Mouse (Mus musculus) Patski (cell line): ENCODE data around the gene Wwp2. TPM values are rescaled to one million over a fixed set of nuclear protein-coding genes. Genes with fewer than 3 reads are reported as not detected.
"Not testable (repeated sequence)": the region's sequence is repeated elsewhere in the genome, so short reads cannot be mapped to it uniquely, and the experiment has no call there.

Experiments used
- ATAC-seq: fragments of 100-300 bp; one replicate; pipeline ENCODE4 v1.8.0; 2021
- CTCF ChIA-PET: fragments of 350-600 bp; sonication (Branson Sonifier 250); formaldehyde crosslinking; loops from one replicate; lab custom pipeline; 2022; ENCODE audit warnings: inconsistent platforms; lab: Charles Lee
- POLR2A ChIA-PET: fragments of 350-600 bp; sonication (Branson Sonifier 250); formaldehyde crosslinking; loops from one replicate; lab custom pipeline; 2022; ENCODE audit warnings: antibody characterized with exemption, inconsistent platforms; lab: Charles Lee
- DNase-seq: peaks from one replicate; pipeline ENCODE4 v3.0.0-alpha.2; 2011; ENCODE audit warnings: low read depth, low spot score
- H3K27me3 ChIP-seq: fragments of 371-371 bp; one replicate; pipeline ENCODE4 v1.5.1; 2021
- CTCF ChIP-seq: fragments of 100-300 bp; IDR thresholded peaks from one replicate; pipeline ENCODE4 v1.5.1; 2021
- in situ Hi-C: fragments of 300-500 bp; cut with MboI; formaldehyde crosslinking; loops from 3 replicates; pipeline ENCODE4 v1.11.1; 2018; ENCODE audit warnings: low pct_unique_long_range_greater_than_20kb, mixed read lengths
- polyA plus RNA-seq: library from polyadenylated mRNA; unstranded; gene quantifications from one replicate; pipeline ENCODE4 v1.2.3, GENCODE M21; 2021

Wwp2 gene
- polyA plus RNA-seq, 1 experiment from 2014 or later, result 26.9 TPM

GRCm38 (mm10) chr8:107470302-107470701 is 34.1 kb downstream of the Wwp2 start:
- TF ChIP-seq CTCF, result no peak
- CTCF ChIA-PET, result interaction anchor here (1.3 to 1.6 kb wide), 2 partner anchors 16 to 102 kb away, joined by 3 to 4 read pairs; no protein-coding TSS in a partner anchor
- POLR2A ChIA-PET, result no interaction called here
- no peak for DNase-seq
- no peaks in the 10 kb centered on the region for H3K27me3 ChIP-seq
- in situ Hi-C loops, result no loop called here
- no peak for ATAC-seq

GRCm38 (mm10) chr8:107472403-107473100 is 36.4 kb downstream of the Wwp2 start:
- TF ChIP-seq CTCF, result no peak
- DNase-seq, result no peak
- ChIA-PET POLR2A (no interaction called here), CTCF (interaction anchor here (1.5 kb wide), 1 partner anchor 10 kb away, joined by 3 read pairs; no protein-coding TSS in a partner anchor)
- no peak for ATAC-seq
- no peaks in the 10 kb centered on the region for H3K27me3 ChIP-seq
- in situ Hi-C loops, result no loop called here

- in situ Hi-C loops, result no loop called here
- CTCF ChIA-PET, result interaction anchor here (1.5 kb wide), 1 partner anchor 11 kb away, joined by 3 read pairs; no protein-coding TSS in a partner anchor
- no peak for ATAC-seq
- no peak for DNase-seq
- H3K27me3 ChIP-seq, result no peaks in the 10 kb centered on the region
- POLR2A ChIA-PET, result no interaction called here
- no peak for TF ChIP-seq CTCF
Observed at GRCm38 (mm10) chr8:107473369-107473768, 37.2 kb downstream of the Wwp2 start.

- ChIA-PET POLR2A (interaction anchor here (0.7 kb wide), 1 partner anchor 1476 kb away, joined by 4 read pairs; no protein-coding TSS in a partner anchor), CTCF (interaction anchor here (1.2 kb wide), 1 partner anchor 97 kb away, joined by 4 read pairs; no protein-coding TSS in a partner anchor)
- in situ Hi-C loops, result no loop called here
- DNase-seq, result no peak
- TF ChIP-seq CTCF, result no peak
- no peaks in the 10 kb centered on the region for H3K27me3 ChIP-seq
- ATAC-seq, result no peak
Observed at GRCm38 (mm10) chr8:107475613-107476012, 39.4 kb downstream of the Wwp2 start.

GRCm38 (mm10) chr8:107476786-107477185 is 40.6 kb downstream of the Wwp2 start:
- ATAC-seq, H3K27me3 ChIP-seq, DNase-seq, in situ Hi-C loops, POLR2A ChIA-PET: not testable (repeated sequence)
- CTCF ChIA-PET, result interaction anchor here (1.2 kb wide), 1 partner anchor 96 kb away, joined by 4 read pairs; no protein-coding TSS in a partner anchor

- ATAC-seq, result no peak
- DNase-seq, result no peak
- TF ChIP-seq CTCF, result no peak
- ChIA-PET CTCF (interaction anchor here (0.7 to 1.1 kb wide), 2 partner anchors 11 to 18 kb away, joined by 3 read pairs; no protein-coding TSS in a partner anchor), POLR2A (no interaction called here)
- in situ Hi-C loops, result no loop called here
- no peaks in the 10 kb centered on the region for H3K27me3 ChIP-seq
Observed at GRCm38 (mm10) chr8:107478728-107479127, 42.6 kb downstream of the Wwp2 start.

GRCm38 (mm10) chr8:107480436-107480835 is 44.3 kb downstream of the Wwp2 start:
- in situ Hi-C loops, result no loop called here
- TF ChIP-seq CTCF, result no peak
- no peak for ATAC-seq
- CTCF ChIA-PET, result no interaction called here
- no peak for DNase-seq
- H3K27me3 ChIP-seq, result no peaks in the 10 kb centered on the region
- POLR2A ChIA-PET, result no interaction called here

GRCm38 (mm10) chr8:107483250-107483649 is 47.1 kb downstream of the Wwp2 start:
- DNase-seq (no peak), ATAC-seq (no peak)
- TF ChIP-seq CTCF, result no peak
- ChIA-PET CTCF (interaction anchor here (1.2 to 1.7 kb wide), 2 partner anchors 13 to 14 kb away, joined by 3 read pairs; no protein-coding TSS in a partner anchor), POLR2A (no interaction called here)
- in situ Hi-C loops, result no loop called here
- no peaks in the 10 kb centered on the region for H3K27me3 ChIP-seq

- POLR2A ChIA-PET, result interaction anchor here (0.7 kb wide), 1 partner anchor 66 kb away, joined by 3 read pairs; no protein-coding TSS in a partner anchor
- CTCF ChIA-PET, result interaction anchor here (1.0 to 1.6 kb wide), 2 partner anchors 19 to 88 kb away, joined by 3 to 4 read pairs; no protein-coding TSS in a partner anchor
- no peak for TF ChIP-seq CTCF
- DNase-seq (no peak), ATAC-seq (no peak)
- in situ Hi-C loops, result no loop called here
- H3K27me3 ChIP-seq, result no peaks in the 10 kb centered on the region
Observed at GRCm38 (mm10) chr8:107484956-107485355, 48.8 kb downstream of the Wwp2 start.

- no peak for DNase-seq
- no peaks in the 10 kb centered on the region for H3K27me3 ChIP-seq
- ChIA-PET POLR2A (no interaction called here), CTCF (no interaction called here)
- in situ Hi-C loops, result no loop called here
- ATAC-seq, result no peak
- TF ChIP-seq CTCF, result no peak
Observed at GRCm38 (mm10) chr8:107488551-107488950, 52.4 kb downstream of the Wwp2 start.

- ChIA-PET POLR2A (no interaction called here), CTCF (no interaction called here)
- H3K27me3 ChIP-seq, result no peaks in the 10 kb centered on the region
- ATAC-seq, result no peak
- no peak for TF ChIP-seq CTCF
- in situ Hi-C loops, result no loop called here
- no peak for DNase-seq
Observed at GRCm38 (mm10) chr8:107489086-107489485, 52.9 kb downstream of the Wwp2 start.
